Mouse (Mus musculus): ENCODE results near the gene Gm3636.
"Not testable (repeated sequence)": the region's sequence is repeated elsewhere in the genome, so short reads cannot be mapped to it uniquely, and the experiment has no call there.

Gm3636 gene

GRCm38 (mm10) chr14:6742232-6742631 lies at the start of gene Gm3636:
Gene Gm3636, minus strand, starts transcription at chr14:6742332.
- not testable (repeated sequence) for DNase-seq

GRCm38 (mm10) chr14:6774311-6774710 lies 32.2 kb upstream of the Gm3636 start, which contains the start of gene Gm8362:
Gene Gm8362, minus strand, starts transcription at chr14:6774411.
- not testable (repeated sequence) for DNase-seq

DNA sequence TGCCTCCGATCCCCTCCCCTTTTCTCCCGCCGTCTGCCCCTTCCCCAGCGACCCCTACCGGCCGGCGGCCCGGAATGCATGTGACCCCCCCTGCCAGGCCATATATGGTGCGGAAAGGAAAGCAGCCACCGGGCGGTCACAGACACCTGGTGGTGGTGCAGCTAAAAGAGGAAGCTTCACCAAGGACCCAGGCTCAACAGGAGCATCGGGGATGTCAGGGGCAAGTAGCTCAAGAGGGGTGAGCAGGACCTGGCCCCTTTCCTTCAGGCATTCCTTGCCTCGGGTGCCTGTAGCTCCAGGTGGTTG lies 15.1 kb upstream of the Gm3636 start:
- peak; percentile 2 for DNase-seq

- DNase-seq = peak; percentile 2
Observed at GRCm38 (mm10) chr14:6756384-6757230, 14.5 kb upstream of the Gm3636 start.

- DNase-seq = not testable (repeated sequence)
Observed at GRCm38 (mm10) chr14:6720151-6720550, 22.0 kb downstream of the Gm3636 start, which contains the start of gene Gm8050. Gene Gm8050, minus strand, starts transcription at chr14:6720251.

Data from cerebellum, adult 11-12 months (tissue).